In genomic region chr14:103586662-103587061, GRCm38 (mm10) we compare ENCODE assay signal across 21 mouse cellular contexts.
DNase-seq lines count a peak whose midpoint lies in the region; ATAC-seq and TF ChIP-seq lines count a peak whose summit lies in the region.
"Had no signal": no experiment of that assay in that cellular context is flagged by ENCODE, and none has a peak within 500 bp of the region (broad histone marks: within the 10 kb centered on the region; RNA-seq: fewer than 3 reads in every experiment).

No protein-coding gene starts in this region.

- H3K27me3 ChIP-seq in Patski = no peaks in the 10 kb centered on the region
- no peaks in the 10 kb centered on the region for H3K27me3 ChIP-seq in intestine, embryonic 16.5 days (replicated peaks; ENCODE audit: control insufficient read depth, insufficient read depth, low read length)
- H3K27me3 ChIP-seq: heart, embryonic 13.5 days; hindbrain, embryonic 12.5 days; midbrain, embryonic 13.5 days had no signal

- intact Hi-C loops in gastrocnemius, postnatal 14 days (cut with DNase I; ENCODE audit: low total_unique reads) = no loop called here

- H3K9me3 ChIP-seq in intestine, embryonic 16.5 days (ENCODE audit: control insufficient read depth, low read length) = no peaks in the 10 kb centered on the region
- H3K9me3 ChIP-seq: heart, embryonic 13.5 days; hindbrain, embryonic 12.5 days; midbrain, embryonic 13.5 days had no signal

- CTCF ChIA-PET in Patski (lab: Charles Lee) = no interaction called here

- POLR2A ChIA-PET in Patski (lab: Charles Lee) = no interaction called here

- peak; percentile 10 for DNase-seq in gastrocnemius, postnatal 10 days
- DNase-seq in gastrocnemius, postnatal 14 days = no peak
- DNase-seq in Patski (ENCODE audit: low read depth, low spot score) = peak; percentile 4
- peak; percentile 7 for DNase-seq in adrenal gland, adult 8-10 months
- DNase-seq in mesoderm, embryonic 11.5 days (ENCODE audit: low read depth, low spot score) = peak; percentile 25
- no peak for DNase-seq in cerebellum, adult 18-20 months
- DNase-seq: cerebellum, adult 11 months; forebrain, postnatal 0 days; gastrocnemius, postnatal 36 days; heart, adult 2 months; heart, postnatal 14 days; kidney, adult 11 months; kidney, postnatal 14 days; lung, adult 18-20 months; right cerebral cortex, postnatal 14 days had no signal

- H3K27ac ChIP-seq in intestine, embryonic 16.5 days (ENCODE audit: low read length) = no peak overlapping the region
- H3K27ac ChIP-seq: heart, adult 2 months; heart, embryonic 13.5 days; hindbrain, embryonic 12.5 days; midbrain, embryonic 13.5 days had no signal

- ATAC-seq in Patski = no peak
- ATAC-seq in intestine, embryonic 16.5 days = no peak
- no peak for ATAC-seq in erythroblast, adult 5-6 weeks (replicated peaks; ENCODE audit: low FRiP score, poor library complexity, severe bottlenecking)

- no peak for TF ChIP-seq CTCF in Patski (IDR thresholded peaks at IDR 0.05)

- H3K4me3 ChIP-seq in intestine, embryonic 16.5 days (ENCODE audit: low read length) = no peak overlapping the region
- H3K4me3 ChIP-seq: heart, adult 2 months; heart, embryonic 13.5 days; hindbrain, embryonic 12.5 days; midbrain, embryonic 13.5 days had no signal

- in situ Hi-C loops in Patski (cut with MboI; ENCODE audit: low pct_unique_long_range_greater_than_20kb) = no loop called here

- no peaks in the 10 kb centered on the region for H3K36me3 ChIP-seq in intestine, embryonic 16.5 days (ENCODE audit: control insufficient read depth, insufficient read depth, low read length)
- H3K36me3 ChIP-seq: heart, embryonic 13.5 days; hindbrain, embryonic 12.5 days; midbrain, embryonic 13.5 days had no signal

- H3K4me1 ChIP-seq in intestine, embryonic 16.5 days (ENCODE audit: control insufficient read depth, insufficient read depth, low read length) = no peaks in the 10 kb centered on the region
- H3K4me1 ChIP-seq: heart, embryonic 13.5 days; hindbrain, embryonic 12.5 days; midbrain, embryonic 13.5 days had no signal

- no peak overlapping the region for H3K4me2 ChIP-seq in intestine, embryonic 16.5 days (ENCODE audit: low read depth, low read length)
- H3K4me2 ChIP-seq: heart, embryonic 13.5 days; hindbrain, embryonic 12.5 days; liver, embryonic 11.5 days; midbrain, embryonic 13.5 days had no signal

- WGBS in intestine, embryonic 16.5 days = 50% methylated on average over 4 of the region's 4 CpGs

- no peak overlapping the region for H3K9ac ChIP-seq in intestine, embryonic 16.5 days (ENCODE audit: low read depth, low read length)
- H3K9ac ChIP-seq: forebrain, postnatal 0 days; heart, embryonic 13.5 days; hindbrain, embryonic 12.5 days; midbrain, embryonic 13.5 days had no signal

Comparison
In these comparisons a context has a peak if more than half of its experiments do, and no peak if none do; other contexts are left out.
1. DNase-seq: peak in gastrocnemius, postnatal 10 days (single experiment), Patski (single experiment), adrenal gland, adult 8-10 months (single experiment) and mesoderm, embryonic 11.5 days (single experiment); none in gastrocnemius, postnatal 14 days (single experiment) and cerebellum, adult 18-20 months (0 of 2).